Mouse (Mus musculus): Measurements from ENCODE around the gene Ugt1a5.

- no peak for TF ChIP-seq POLR2A (IDR thresholded peaks at IDR 0.05; ENCODE audit: borderline replicate concordance, low read depth, low read length)
- no peak for TF ChIP-seq CTCF (IDR thresholded peaks at IDR 0.05; ENCODE audit: low read depth, low read length)
Measured at GRCm38 (mm10) chr1:88206843-88207479, 41.1 kb downstream of the Ugt1a5 start.
